8 mouse cellular contexts compared by ENCODE assay signal in the genomic region with DNA sequence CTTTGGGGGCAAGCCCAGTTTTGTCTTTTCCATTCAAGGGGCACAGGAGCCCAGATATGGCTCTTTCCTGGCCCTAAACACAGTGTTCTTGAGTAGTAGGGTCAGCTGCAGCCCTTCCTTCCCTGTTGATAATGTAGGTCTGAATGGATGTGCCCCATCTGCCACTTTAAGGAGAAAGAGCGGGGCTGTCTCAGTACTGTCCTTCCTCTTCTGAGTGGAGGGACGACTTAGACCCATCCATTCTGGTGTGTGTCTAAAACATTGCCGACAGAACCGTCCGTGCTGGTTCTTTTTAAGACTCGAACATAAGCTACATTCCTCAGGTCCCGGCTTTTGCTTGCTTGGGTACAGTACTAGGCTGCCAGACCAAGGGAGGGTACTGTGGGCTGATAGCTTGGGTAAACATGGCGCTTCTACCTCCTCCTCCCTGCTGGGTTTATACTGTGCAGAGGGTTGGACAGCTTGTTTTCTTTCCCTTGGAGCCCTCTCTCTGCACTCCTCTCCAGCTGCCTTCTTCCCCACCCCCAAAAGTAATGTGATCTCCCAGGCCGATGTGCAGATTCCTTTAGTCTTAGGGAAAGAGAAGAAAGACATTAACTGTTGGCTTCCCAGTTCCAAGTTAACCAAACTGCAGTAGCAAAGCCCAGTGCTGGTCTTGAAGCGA.
A peak's percentile ranks its signal among the peaks of the same experiment; 100 is the strongest.
DNase-seq lines count a peak whose midpoint lies in the region; ATAC-seq and TF ChIP-seq lines count a peak whose summit lies in the region.

No protein-coding gene starts in this region.

- peaks cover 13% of the 10 kb centered on the region; the same call in 1 of the 2 replicates for H3K79me2 ChIP-seq in liver, adult 2 months (ENCODE audit: control insufficient read depth, insufficient read depth, low read length)

- TF ChIP-seq POLR2A in brain, embryonic 14.5 days (IDR thresholded peaks at IDR 0.05; ENCODE audit: borderline replicate concordance, extremely low read depth, insufficient read depth, insufficient read length, poor library complexity, severe bottlenecking): no peak
- no peak for TF ChIP-seq POLR2A in liver, adult 2 months (IDR thresholded peaks at IDR 0.05; ENCODE audit: extremely low read depth, insufficient read depth, low read length)

- H3K27ac ChIP-seq in kidney, embryonic 16.5 days (ENCODE audit: low read length): peak overlapping the region; percentile 92
- peak overlapping the region; percentile 47 to 70 for H3K27ac ChIP-seq in heart, embryonic 14.5 days (replicated peaks in 1 of 2; ENCODE audit: control insufficient read depth in 1 of 2, insufficient read depth in 1 of 2, low read depth in 2 of 2, low read length in 2 of 2)
- H3K27ac ChIP-seq in liver, adult 2 months (replicated peaks; ENCODE audit: insufficient read depth, low read depth, low read length): 0 out of 2 replicates have a peak overlapping the region, but pooled peaks have one; percentile 17

- peak overlapping the region; percentile 48 for H3K4me2 ChIP-seq in kidney, embryonic 16.5 days (replicated peaks; ENCODE audit: low read depth, low read length)
- H3K4me2 ChIP-seq in heart, embryonic 14.5 days (ENCODE audit: low read length): peak overlapping the region; percentile 52

- no peak for TF ChIP-seq CTCF in brain, embryonic 14.5 days (IDR thresholded peaks at IDR 0.05; ENCODE audit: borderline replicate concordance, extremely low read depth, insufficient read depth, insufficient read length)
- TF ChIP-seq CTCF in liver, adult 2 months (IDR thresholded peaks at IDR 0.05; ENCODE audit: low read depth, low read length): no peak

- H3K9me3 ChIP-seq in kidney, embryonic 16.5 days (ENCODE audit: low read length): peaks cover 5% of the 10 kb centered on the region; the same call in 1 of the 2 replicates
- peaks cover 6% of the 10 kb centered on the region; the same call in 1 of the 2 replicates for H3K9me3 ChIP-seq in heart, embryonic 14.5 days (ENCODE audit: control insufficient read depth, low read length)

- H3K4me1 ChIP-seq in kidney, embryonic 16.5 days (ENCODE audit: insufficient read depth, low read length): peaks cover 55% of the 10 kb centered on the region
- H3K4me1 ChIP-seq in heart, embryonic 14.5 days (ENCODE audit: control insufficient read depth in 2 of 2, insufficient read depth in 2 of 2, low read length in 2 of 2): peaks cover 10 to 27% of the 10 kb centered on the region in 2 experiments
- peaks cover 21% of the 10 kb centered on the region for H3K4me1 ChIP-seq in liver, adult 2 months (ENCODE audit: control insufficient read depth, insufficient read depth, low read length)

- H3K36me3 ChIP-seq in kidney, embryonic 16.5 days (ENCODE audit: insufficient read depth, low read length): no peaks in the 10 kb centered on the region
- H3K36me3 ChIP-seq in heart, embryonic 14.5 days (ENCODE audit: control insufficient read depth, insufficient read depth, low read length): no peaks in the 10 kb centered on the region
- no peaks in the 10 kb centered on the region for H3K36me3 ChIP-seq in liver, adult 2 months (ENCODE audit: control insufficient read depth, insufficient read depth, low read length)

- no peaks in the 10 kb centered on the region for H3K27me3 ChIP-seq in kidney, embryonic 16.5 days (ENCODE audit: insufficient read depth, low read length)
- no peaks in the 10 kb centered on the region for H3K27me3 ChIP-seq in heart, embryonic 14.5 days (ENCODE audit: control insufficient read depth, insufficient read depth, low read length)
- no peaks in the 10 kb centered on the region for H3K27me3 ChIP-seq in liver, adult 2 months (ENCODE audit: control insufficient read depth, insufficient read depth, low read length)

- no peak for DNase-seq in kidney, adult 9 months
- DNase-seq in brain, embryonic 14.5 days (ENCODE audit: low read depth): peak; percentile 41
- DNase-seq in liver, adult 2 months (ENCODE audit: extremely low read depth, low read depth, low spot score): no peak
- DNase-seq in right cerebral cortex, postnatal 14 days: no peak

- H3K9ac ChIP-seq in kidney, embryonic 16.5 days (replicated peaks; ENCODE audit: low read length): peak overlapping the region; percentile 40
- peak overlapping the region; percentile 59; the same call in 1 of the 2 replicates for H3K9ac ChIP-seq in heart, embryonic 14.5 days (ENCODE audit: low read length)
- no peak overlapping the region for H3K9ac ChIP-seq in liver, adult 2 months (ENCODE audit: low read depth, low read length)

- H3K4me3 ChIP-seq in kidney, embryonic 16.5 days (ENCODE audit: low read length): peak overlapping the region; percentile 26; the same call in 1 of the 2 replicates
- peak overlapping the region; percentile 1 to 2; a peak in 1 of 4 replicates for H3K4me3 ChIP-seq in heart, embryonic 14.5 days (ENCODE audit: control insufficient read depth in 1 of 2, insufficient read depth in 1 of 2, low read depth in 1 of 2, low read length in 2 of 2)
- H3K4me3 ChIP-seq in liver, adult 2 months (ENCODE audit: insufficient read depth, low read depth, low read length): no peak overlapping the region

- WGBS in kidney, embryonic 16.5 days: 8% methylated on average over 10 of the region's 10 CpGs
- WGBS in heart, embryonic 14.5 days: 22% methylated on average over 10 of the region's 10 CpGs
- WGBS in liver, adult 2 months: 38% methylated on average over 10 of the region's 10 CpGs

- ATAC-seq in kidney, embryonic 16.5 days (ENCODE audit: low FRiP score, low TSS enrichment): peak; percentile 96
- peak; percentile 82 for ATAC-seq in heart, embryonic 14.5 days (ENCODE audit: insufficient number of reproducible peaks, insufficient read depth, low FRiP score, low read depth)
- ATAC-seq in activated CD4-positive, CD25-positive, alpha-beta regulatory T cell, adult 4 months: no peak
- no peak for ATAC-seq in megakaryocyte-erythroid progenitor cell, adult 5-6 weeks (replicated peaks; ENCODE audit: low FRiP score, low TSS enrichment, poor library complexity, severe bottlenecking)

Comparison
In these comparisons a context has a peak if more than half of its experiments do, and no peak if none do; other contexts are left out.
1. ATAC-seq: peak in kidney, embryonic 16.5 days (single experiment) and heart, embryonic 14.5 days (single experiment); none in activated CD4-positive, CD25-positive, alpha-beta regulatory T cell, adult 4 months (single experiment) and megakaryocyte-erythroid progenitor cell, adult 5-6 weeks (single experiment).
2. H3K27ac ChIP-seq: peak in every context shown above with its lines; median percentile 92 in kidney, embryonic 16.5 days; 58 in heart, embryonic 14.5 days; 17 in liver, adult 2 months.